Mouse (Mus musculus) hindbrain, embryonic 11.5 days (tissue): ENCODE measurements around the gene Adsl. TPM values are rescaled to one million over a fixed set of nuclear protein-coding genes. Genes with fewer than 3 reads are reported as not detected.

ENCODE experiments used
- ATAC-seq: fragments of 200-750 bp; cut with Nextera tagmentation; 2 replicates; pipeline ENCODE4 v1.8.0; 2017; ENCODE audit warnings: mild to moderate bottlenecking, moderate TSS enrichment, moderate library complexity; ENCODE audit not compliant: low FRiP score
- DNase-seq: peaks from one replicate; pipeline ENCODE4 v3.0.0-alpha.2; 2015; ENCODE audit warnings: low spot score
- H3K27ac ChIP-seq: fragments of 300-500 bp; sonication (generic); 2 replicates; pipeline ENCODE4 v1.5.1; 2014; ENCODE audit warnings: mild to moderate bottlenecking, low read depth, low read length
- H3K27me3 ChIP-seq: fragments of 300-500 bp; sonication (generic); 2 replicates; pipeline ENCODE4 v1.6.1; 2014; ENCODE audit warnings: mild to moderate bottlenecking, low read length, moderate library complexity, mixed read lengths; ENCODE audit not compliant: control insufficient read depth, insufficient read depth
- H3K36me3 ChIP-seq: fragments of 300-500 bp; sonication (generic); 2 replicates; pipeline ENCODE4 v1.6.1; 2014; ENCODE audit warnings: mild to moderate bottlenecking, low read length, moderate library complexity, mixed read lengths; ENCODE audit not compliant: control insufficient read depth, insufficient read depth
- H3K4me1 ChIP-seq: fragments of 300-500 bp; sonication (generic); replicated peaks from 2 replicates; pipeline ENCODE4 v1.6.1; 2014; ENCODE audit warnings: low read length, mixed read lengths; ENCODE audit not compliant: control insufficient read depth, insufficient read depth
- H3K4me2 ChIP-seq: fragments of 300-500 bp; sonication (generic); replicated peaks from 2 replicates; pipeline ENCODE4 v1.6.1; 2014; ENCODE audit warnings: mild to moderate bottlenecking, low read depth, low read length
- H3K4me3 ChIP-seq: fragments of 300-500 bp; sonication (generic); 2 replicates; pipeline ENCODE4 v1.5.1; 2014; ENCODE audit warnings: low read depth, low read length
- H3K9ac ChIP-seq: fragments of 300-500 bp; sonication (generic); 2 replicates; pipeline ENCODE4 v1.6.1; 2014; ENCODE audit warnings: low read depth, low read length
- H3K9me3 ChIP-seq: fragments of 300-500 bp; sonication (generic); 2 replicates; pipeline ENCODE4 v1.6.1; 2016; ENCODE audit warnings: low read length; ENCODE audit not compliant: control insufficient read depth
- WGBS: fragments of 180-500 bp; shearing (Covaris S2); extraction: QIAGEN DNeasy Blood & Tissue Kit; methylation state at CpG from one replicate; pipeline ENCODE4 v1.1.7; 2014; 5-methylcytosine and 5-hydroxymethylcytosine counted together
- polyA plus RNA-seq: library from polyadenylated mRNA; unstranded; fragments of >200 nt; fragmentation: Nextera tagmentation; extraction: Ambion mirVana; gene quantifications from 2 replicates; pipeline ENCODE4 v1.2.1, GENCODE M21; 2014

Adsl gene
- polyA plus RNA-seq, 1 experiment from 2014 or later = 153 TPM

- DNase-seq (no peak), ATAC-seq (no peak)
- no peak overlapping the region for H3K4me2 ChIP-seq
- no peaks in the 10 kb centered on the region for H3K9me3 ChIP-seq
- H3K27me3 ChIP-seq = no peaks in the 10 kb centered on the region
- H3K9ac ChIP-seq = no peak overlapping the region
- no peaks in the 10 kb centered on the region for H3K36me3 ChIP-seq
- no peak overlapping the region for H3K27ac ChIP-seq
- no peaks in the 10 kb centered on the region for H3K4me1 ChIP-seq
- no peak overlapping the region for H3K4me3 ChIP-seq
- WGBS = 96% methylated on average over 2 of the region's 2 CpGs
These were observed 35.0 kb downstream of the Adsl start for GRCm38 (mm10) chr15:80983264-80983663.

GRCm38 (mm10) chr15:80988331-80988730, 40.0 kb downstream of the Adsl start:
- no peak for ATAC-seq
- 75% methylated on average over 1 of the region's 1 CpGs for WGBS

GRCm38 (mm10) chr15:80989712-80990111, 41.4 kb downstream of the Adsl start:
- H3K36me3 ChIP-seq = no peaks in the 10 kb centered on the region
- no peak overlapping the region for H3K27ac ChIP-seq
- no peak for DNase-seq
- no peak overlapping the region for H3K4me3 ChIP-seq
- H3K9ac ChIP-seq = no peak overlapping the region
- 65% methylated on average over 3 of the region's 3 CpGs for WGBS
- no peaks in the 10 kb centered on the region for H3K9me3 ChIP-seq
- H3K4me1 ChIP-seq = no peaks in the 10 kb centered on the region
- H3K27me3 ChIP-seq = no peaks in the 10 kb centered on the region
- ATAC-seq = no peak
- no peak overlapping the region for H3K4me2 ChIP-seq

More at GRCm38 (mm10) chr15:80988331-80988730, 40.0 kb downstream of the Adsl start:
- no peak overlapping the region for H3K27ac ChIP-seq
- H3K9ac ChIP-seq = no peak overlapping the region
- no peaks in the 10 kb centered on the region for H3K9me3 ChIP-seq
- no peak overlapping the region for H3K4me3 ChIP-seq
- no peaks in the 10 kb centered on the region for H3K4me1 ChIP-seq
- no peak overlapping the region for H3K4me2 ChIP-seq
- H3K36me3 ChIP-seq = no peaks in the 10 kb centered on the region
- no peaks in the 10 kb centered on the region for H3K27me3 ChIP-seq
- DNase-seq = no peak

- DNase-seq (no peak), ATAC-seq (no peak)
- WGBS = 83% methylated on average over 5 of the region's 5 CpGs
- Histone ChIP-seq H3K9me3 (no peaks in the 10 kb centered on the region), H3K4me2 (no peak overlapping the region), H3K27me3 (no peaks in the 10 kb centered on the region), H3K36me3 (no peaks in the 10 kb centered on the region), H3K9ac (no peak overlapping the region), H3K27ac (no peak overlapping the region), H3K4me1 (no peaks in the 10 kb centered on the region), H3K4me3 (no peak overlapping the region)
These were observed 46.7 kb downstream of the Adsl start for GRCm38 (mm10) chr15:80994959-80995358.

- ATAC-seq (no peak), DNase-seq (no peak)
- Histone ChIP-seq H3K4me1 (no peaks in the 10 kb centered on the region), H3K4me2 (no peak overlapping the region), H3K4me3 (no peak overlapping the region), H3K9me3 (no peaks in the 10 kb centered on the region), H3K27me3 (no peaks in the 10 kb centered on the region), H3K9ac (no peak overlapping the region), H3K36me3 (no peaks in the 10 kb centered on the region), H3K27ac (no peak overlapping the region)
- WGBS = 80% methylated on average over 6 of the region's 6 CpGs
These were observed 48.0 kb downstream of the Adsl start for GRCm38 (mm10) chr15:80996090-80996835.

- Histone ChIP-seq H3K27me3 (no peaks in the 10 kb centered on the region), H3K9ac (no peak overlapping the region), H3K27ac (no peak overlapping the region), H3K9me3 (no peaks in the 10 kb centered on the region), H3K4me1 (no peaks in the 10 kb centered on the region), H3K36me3 (no peaks in the 10 kb centered on the region), H3K4me3 (no peak overlapping the region), H3K4me2 (no peak overlapping the region)
- no peak for ATAC-seq
- DNase-seq = no peak
- WGBS = 56% methylated on average over 1 of the region's 1 CpGs
These were observed 48.8 kb downstream of the Adsl start for GRCm38 (mm10) chr15:80997077-80997476.

GRCm38 (mm10) chr15:81000419-81001138, 52.3 kb downstream of the Adsl start:
- WGBS = 38% methylated on average over 2 of the region's 4 CpGs
- no peaks in the 10 kb centered on the region for H3K4me1 ChIP-seq
- H3K9ac ChIP-seq = no peak overlapping the region
- H3K27me3 ChIP-seq = no peaks in the 10 kb centered on the region
- ATAC-seq = no peak
- H3K27ac ChIP-seq = no peak overlapping the region
- no peak overlapping the region for H3K4me3 ChIP-seq
- DNase-seq = no peak
- no peaks in the 10 kb centered on the region for H3K36me3 ChIP-seq
- H3K4me2 ChIP-seq = no peak overlapping the region
- no peaks in the 10 kb centered on the region for H3K9me3 ChIP-seq

- Histone ChIP-seq H3K9me3 (no peaks in the 10 kb centered on the region), H3K9ac (no peak overlapping the region), H3K27me3 (no peaks in the 10 kb centered on the region), H3K36me3 (no peaks in the 10 kb centered on the region), H3K27ac (no peak overlapping the region), H3K4me1 (no peaks in the 10 kb centered on the region), H3K4me3 (no peak overlapping the region), H3K4me2 (no peak overlapping the region)
- ATAC-seq = no peak
- WGBS = 82% methylated on average over 10 of the region's 10 CpGs
- DNase-seq = no peak
These were observed 57.9 kb downstream of the Adsl start for GRCm38 (mm10) chr15:81006127-81006735.
